8 mouse cellular contexts compared by ENCODE assay signal in genomic region chr9:98442638-98443037, GRCm38 (mm10). TPM values are rescaled to one million over a fixed set of nuclear protein-coding genes. Genes with fewer than 3 reads are reported as not detected.
DNase-seq lines count a peak whose midpoint lies in the region; ATAC-seq and TF ChIP-seq lines count a peak whose summit lies in the region.

No protein-coding gene starts in this region.

- H3K4me2 ChIP-seq in forebrain, embryonic 16.5 days (ENCODE audit: low read length): no peak overlapping the region
- H3K4me2 ChIP-seq in forebrain, embryonic 12.5 days: no peak overlapping the region
- H3K4me2 ChIP-seq in limb, embryonic 11.5 days (ENCODE audit: low read depth, severe bottlenecking): no peak overlapping the region
- H3K4me2 ChIP-seq in lung, embryonic 14.5 days: no peak overlapping the region

- 39% methylated on average over 5 of the region's 5 CpGs for WGBS in forebrain, embryonic 16.5 days
- 36% methylated on average over 5 of the region's 5 CpGs for WGBS in forebrain, embryonic 12.5 days
- WGBS in limb, embryonic 11.5 days: 65% methylated on average over 5 of the region's 5 CpGs
- 59% methylated on average over 5 of the region's 5 CpGs for WGBS in limb, embryonic 10.5 days
- 56% methylated on average over 5 of the region's 5 CpGs for WGBS in lung, embryonic 14.5 days

- TF ChIP-seq CTCF in lung, embryonic 14.5 days (IDR thresholded peaks at IDR 0.05; ENCODE audit: low read depth): peak; percentile 77

- no peaks in the 10 kb centered on the region for H3K36me3 ChIP-seq in forebrain, embryonic 16.5 days (ENCODE audit: control insufficient read depth, insufficient read depth)
- no peaks in the 10 kb centered on the region for H3K36me3 ChIP-seq in forebrain, embryonic 12.5 days (replicated peaks)
- H3K36me3 ChIP-seq in limb, embryonic 11.5 days (ENCODE audit: control insufficient read depth, insufficient read depth, low read length): no peaks in the 10 kb centered on the region
- peaks cover 21% of the 10 kb centered on the region; the same call in 1 of the 2 replicates for H3K36me3 ChIP-seq in limb, embryonic 10.5 days
- H3K36me3 ChIP-seq in lung, embryonic 14.5 days (ENCODE audit: insufficient read depth): peaks cover 41% of the 10 kb centered on the region

- no peaks in the 10 kb centered on the region for H3K9me3 ChIP-seq in forebrain, embryonic 16.5 days (ENCODE audit: control insufficient read depth, low read length)
- no peaks in the 10 kb centered on the region for H3K9me3 ChIP-seq in forebrain, embryonic 12.5 days
- no peaks in the 10 kb centered on the region for H3K9me3 ChIP-seq in limb, embryonic 11.5 days (ENCODE audit: control insufficient read depth, low read length)
- H3K9me3 ChIP-seq in limb, embryonic 10.5 days (replicated peaks): no peaks in the 10 kb centered on the region
- no peaks in the 10 kb centered on the region for H3K9me3 ChIP-seq in lung, embryonic 14.5 days (ENCODE audit: low read depth, low read length)

- ATAC-seq in forebrain, embryonic 16.5 days: 0 out of 2 replicates have a peak, but pooled peaks have one; percentile 45
- no peak for ATAC-seq in forebrain, embryonic 12.5 days (ENCODE audit: low FRiP score)
- no peak for ATAC-seq in limb, embryonic 11.5 days (ENCODE audit: insufficient number of reproducible peaks, low FRiP score, low TSS enrichment, low read depth)
- no peak for ATAC-seq in lung, embryonic 14.5 days (ENCODE audit: insufficient read depth)

- peaks cover 5% of the 10 kb centered on the region; the same call in 1 of the 2 replicates for H3K4me1 ChIP-seq in forebrain, embryonic 16.5 days (replicated peaks; ENCODE audit: control insufficient read depth, insufficient read depth, low read length)
- H3K4me1 ChIP-seq in forebrain, embryonic 12.5 days: no peaks in the 10 kb centered on the region; the same call in 1 of the 2 replicates
- no peaks in the 10 kb centered on the region for H3K4me1 ChIP-seq in limb, embryonic 11.5 days (ENCODE audit: control insufficient read depth, insufficient read depth, low read length)
- H3K4me1 ChIP-seq in limb, embryonic 10.5 days: no peaks in the 10 kb centered on the region
- H3K4me1 ChIP-seq in lung, embryonic 14.5 days (ENCODE audit: insufficient read depth): no peaks in the 10 kb centered on the region

- no peak overlapping the region for H3K9ac ChIP-seq in forebrain, embryonic 16.5 days (replicated peaks; ENCODE audit: low read depth, low read length)
- H3K9ac ChIP-seq in forebrain, embryonic 12.5 days: no peak overlapping the region
- no peak overlapping the region for H3K9ac ChIP-seq in limb, embryonic 11.5 days (ENCODE audit: low read length)
- no peak overlapping the region for H3K9ac ChIP-seq in lung, embryonic 14.5 days

- H3K27me3 ChIP-seq in forebrain, embryonic 16.5 days (replicated peaks; ENCODE audit: control insufficient read depth, insufficient read depth, low read length): no peaks in the 10 kb centered on the region
- H3K27me3 ChIP-seq in forebrain, embryonic 12.5 days: peaks cover 32% of the 10 kb centered on the region
- no peaks in the 10 kb centered on the region for H3K27me3 ChIP-seq in limb, embryonic 11.5 days (ENCODE audit: control insufficient read depth, insufficient read depth, low read length)
- no peaks in the 10 kb centered on the region for H3K27me3 ChIP-seq in limb, embryonic 10.5 days (ENCODE audit: low read depth, poor library complexity, severe bottlenecking)
- no peaks in the 10 kb centered on the region for H3K27me3 ChIP-seq in lung, embryonic 14.5 days (ENCODE audit: insufficient read depth, low read length)

- no peak overlapping the region for H3K4me3 ChIP-seq in forebrain, embryonic 16.5 days (replicated peaks; ENCODE audit: low read length)
- H3K4me3 ChIP-seq in forebrain, embryonic 12.5 days (replicated peaks): no peak overlapping the region
- no peak overlapping the region for H3K4me3 ChIP-seq in limb, embryonic 11.5 days (ENCODE audit: low read depth, low read length)
- H3K4me3 ChIP-seq in limb, embryonic 10.5 days: no peak overlapping the region
- no peak overlapping the region for H3K4me3 ChIP-seq in lung, embryonic 14.5 days (ENCODE audit: low read depth, low read length)

- peak; percentile 50 for DNase-seq in limb, embryonic 11.5 days (ENCODE audit: low spot score)
- no peak for DNase-seq in limb, embryonic 10.5 days (ENCODE audit: low spot score)
- DNase-seq in R1 (ENCODE audit: low read depth, low spot score): peak; percentile 25
- peak; percentile 68 for DNase-seq in lung, embryonic 14.5 days
- no peak for DNase-seq in B cell, adult 2 months
- DNase-seq in cerebellum, adult 11-12 months: no peak

- no peak overlapping the region for H3K27ac ChIP-seq in forebrain, embryonic 16.5 days (ENCODE audit: low read length)
- H3K27ac ChIP-seq in forebrain, embryonic 12.5 days: no peak overlapping the region
- H3K27ac ChIP-seq in limb, embryonic 11.5 days (replicated peaks; ENCODE audit: low read depth, low read length): no peak overlapping the region
- H3K27ac ChIP-seq in limb, embryonic 10.5 days: no peak overlapping the region
- no peak overlapping the region for H3K27ac ChIP-seq in lung, embryonic 14.5 days (ENCODE audit: low read depth)

RNA-seq across cellular contexts. Expression of gene Rbp1, which starts 19.9 kb away (rescaled TPM):
- polyA plus RNA-seq in forebrain, embryonic 16.5 days (2015; fragmentation: Nextera tagmentation; extraction: Ambion mirVana): 37.3 and 40.7 TPM in 2 replicates
- polyA plus RNA-seq in forebrain, embryonic 12.5 days (2016; fragmentation: Nextera tagmentation; extraction: Ambion mirVana): 42.9 and 50.9 TPM in 2 replicates
- 29.5 and 30.4 TPM in 2 replicates for polyA plus RNA-seq in limb, embryonic 11.5 days (2014; fragmentation: Nextera tagmentation; extraction: Ambion mirVana)
- 28.6 and 29.7 TPM in 2 replicates for polyA plus RNA-seq in limb, embryonic 10.5 days (2016; fragmentation: Nextera tagmentation; extraction: Ambion mirVana)
- 128 and 132 TPM in 2 replicates for polyA plus RNA-seq in lung, embryonic 14.5 days (2014; fragmentation: Nextera tagmentation; extraction: Ambion mirVana)

RNA-seq across cellular contexts. Expression of gene Rbp2, which starts 43.3 kb away (rescaled TPM):
- polyA plus RNA-seq in forebrain, embryonic 16.5 days (2015; fragmentation: Nextera tagmentation; extraction: Ambion mirVana): not detected in 2 replicates
- not detected in 2 replicates for polyA plus RNA-seq in forebrain, embryonic 12.5 days (2016; fragmentation: Nextera tagmentation; extraction: Ambion mirVana)
- 0.27 TPM in 1 of 2 replicates, not detected in the other for polyA plus RNA-seq in limb, embryonic 11.5 days (2014; fragmentation: Nextera tagmentation; extraction: Ambion mirVana)
- 0.45 and 0.46 TPM in 2 replicates for polyA plus RNA-seq in limb, embryonic 10.5 days (2016; fragmentation: Nextera tagmentation; extraction: Ambion mirVana)
- 0.43 TPM in 1 of 2 replicates, not detected in the other for polyA plus RNA-seq in lung, embryonic 14.5 days (2014; fragmentation: Nextera tagmentation; extraction: Ambion mirVana)

Comparison
In these comparisons a context has a peak if more than half of its experiments do, and no peak if none do; other contexts are left out.
1. DNase-seq: peak in limb, embryonic 11.5 days (single experiment), R1 (single experiment) and lung, embryonic 14.5 days (single experiment); none in limb, embryonic 10.5 days (single experiment), B cell, adult 2 months (0 of 2) and cerebellum, adult 11-12 months (single experiment).